Mouse (Mus musculus) midbrain, embryonic 12.5 days (tissue): ENCODE measurements around the gene Dbndd1. TPM values are rescaled to one million over a fixed set of nuclear protein-coding genes. Genes with fewer than 3 reads are reported as not detected.

Experiments
- ATAC-seq: fragments of 200-750 bp; cut with Nextera tagmentation; 2 replicates; pipeline ENCODE4 v1.8.0; 2017; ENCODE audit warnings: low read depth, moderate TSS enrichment, moderate library complexity; ENCODE audit not compliant: low FRiP score
- H3K27ac ChIP-seq: fragments of 300-500 bp; sonication (generic); replicated peaks from 2 replicates; pipeline ENCODE4 v1.5.1; 2016; ENCODE audit warnings: mild to moderate bottlenecking
- H3K27me3 ChIP-seq: fragments of 300-500 bp; sonication (generic); 2 replicates; pipeline ENCODE4 v1.6.1; 2016; ENCODE audit warnings: mild to moderate bottlenecking
- H3K36me3 ChIP-seq: fragments of 300-500 bp; sonication (generic); 2 replicates; pipeline ENCODE4 v1.6.1; 2016
- H3K4me1 ChIP-seq: fragments of 300-500 bp; sonication (generic); 2 replicates; pipeline ENCODE4 v1.6.1; 2016
- H3K4me2 ChIP-seq: fragments of 300-500 bp; sonication (generic); replicated peaks from 2 replicates; pipeline ENCODE4 v1.6.1; 2016; ENCODE audit warnings: mild to moderate bottlenecking, moderate library complexity
- H3K4me3 ChIP-seq: fragments of 300-500 bp; sonication (generic); 2 replicates; pipeline ENCODE4 v1.5.1; 2016; ENCODE audit warnings: mild to moderate bottlenecking
- H3K9ac ChIP-seq: fragments of 300-500 bp; sonication (generic); replicated peaks from 2 replicates; pipeline ENCODE4 v1.6.1; 2016; ENCODE audit warnings: mild to moderate bottlenecking, moderate library complexity
- H3K9me3 ChIP-seq: fragments of 300-500 bp; sonication (generic); 2 replicates; pipeline ENCODE4 v1.6.1; 2016; ENCODE audit warnings: mild to moderate bottlenecking
- WGBS: fragments of 180-500 bp; shearing (Covaris S2); methylation state at CpG from one replicate; pipeline ENCODE4 v1.1.7; 2016; 5-methylcytosine and 5-hydroxymethylcytosine counted together
- polyA plus RNA-seq: library from polyadenylated mRNA; unstranded; fragments of >200 nt; fragmentation: Nextera tagmentation; extraction: Ambion mirVana; gene quantifications from 2 replicates; pipeline ENCODE4 v1.2.1, GENCODE M21; 2016

Dbndd1 gene
- polyA plus RNA-seq, 1 experiment from 2014 or later = 46.4 TPM

DNA sequence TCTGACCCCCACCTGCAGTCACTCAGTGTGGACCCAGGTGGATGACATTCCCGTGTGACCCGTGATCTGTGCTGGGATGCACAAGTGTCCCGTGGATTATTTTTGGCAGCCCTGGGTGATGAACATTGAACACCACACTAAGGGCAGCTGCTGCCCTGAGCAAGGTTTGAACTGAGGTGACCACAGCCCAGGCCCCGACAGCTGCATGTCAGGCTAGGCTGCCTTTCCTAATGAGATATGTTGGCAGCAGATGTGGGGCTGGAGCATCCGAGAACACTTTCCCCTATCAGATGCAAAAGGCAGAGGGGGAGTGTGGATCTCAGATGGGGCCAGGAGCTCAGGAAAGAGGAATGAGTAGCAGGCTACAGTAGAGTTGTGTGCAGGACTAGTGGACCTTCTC lies 4.4 kb downstream of the Dbndd1 start:
- H3K4me1 ChIP-seq = peaks cover 22% of the 10 kb centered on the region
- H3K27me3 ChIP-seq = peaks cover 13% of the 10 kb centered on the region; the same call in 1 of the 2 replicates
- H3K27ac ChIP-seq = no peak overlapping the region
- H3K4me3 ChIP-seq = no peak overlapping the region
- no peak overlapping the region for H3K9ac ChIP-seq
- WGBS = 83% methylated on average over 5 of the region's 5 CpGs
- H3K9me3 ChIP-seq = no peaks in the 10 kb centered on the region
- ATAC-seq = no peak
- H3K36me3 ChIP-seq = peaks cover 49% of the 10 kb centered on the region
- no peak overlapping the region for H3K4me2 ChIP-seq

DNA sequence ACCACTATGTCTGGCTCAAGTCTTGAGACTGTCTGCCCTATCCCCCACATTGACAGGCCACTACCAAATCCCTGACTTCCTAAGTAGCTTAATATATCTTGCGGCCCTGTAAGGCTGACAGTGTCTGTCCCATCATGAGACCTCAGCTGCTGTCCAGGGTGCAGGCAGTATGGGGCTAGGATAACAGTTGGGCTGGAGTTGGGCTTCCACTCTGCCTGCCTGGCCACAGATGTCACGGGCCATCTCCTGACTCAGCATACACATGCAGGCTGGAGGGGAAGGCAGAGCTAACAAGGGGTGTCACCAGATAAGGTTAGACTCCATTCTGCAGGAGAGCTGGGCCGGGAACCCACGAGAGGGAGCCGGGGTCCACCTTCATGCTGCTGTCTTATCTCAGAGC lies 8.1 kb downstream of the Dbndd1 start:
- Histone ChIP-seq H3K4me1 (no peaks in the 10 kb centered on the region), H3K9me3 (0 out of 2 replicates have a peak, but pooled peaks cover 4% of the 10 kb centered on the region), H3K36me3 (peaks cover 86% of the 10 kb centered on the region), H3K4me3 (no peak overlapping the region), H3K27me3 (no peaks in the 10 kb centered on the region), H3K9ac (no peak overlapping the region), H3K4me2 (no peak overlapping the region), H3K27ac (no peak overlapping the region)
- ATAC-seq = no peak
- 97% methylated on average over 5 of the region's 5 CpGs for WGBS

DNA sequence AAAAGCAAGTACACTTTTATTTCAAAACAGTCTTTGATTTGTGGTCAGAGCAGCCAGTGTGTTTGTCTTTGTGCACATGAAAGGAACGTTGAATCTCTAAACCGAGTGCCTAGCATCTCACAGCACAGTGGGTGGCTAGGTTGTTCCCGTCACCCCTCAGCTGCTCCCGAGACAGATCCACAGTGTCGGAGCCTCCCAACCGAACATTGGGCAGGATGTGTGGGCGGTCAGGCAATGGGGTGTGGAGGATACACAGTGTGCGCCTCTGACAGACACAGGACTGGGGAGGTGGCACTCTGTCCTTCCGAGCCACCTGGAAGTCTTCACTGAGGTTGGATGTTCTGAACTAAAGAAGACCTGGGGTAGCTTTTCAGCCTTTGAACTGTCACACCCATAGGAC lies 9.6 kb downstream of the Dbndd1 start:
- WGBS = 88% methylated on average over 9 of the region's 9 CpGs

DNA sequence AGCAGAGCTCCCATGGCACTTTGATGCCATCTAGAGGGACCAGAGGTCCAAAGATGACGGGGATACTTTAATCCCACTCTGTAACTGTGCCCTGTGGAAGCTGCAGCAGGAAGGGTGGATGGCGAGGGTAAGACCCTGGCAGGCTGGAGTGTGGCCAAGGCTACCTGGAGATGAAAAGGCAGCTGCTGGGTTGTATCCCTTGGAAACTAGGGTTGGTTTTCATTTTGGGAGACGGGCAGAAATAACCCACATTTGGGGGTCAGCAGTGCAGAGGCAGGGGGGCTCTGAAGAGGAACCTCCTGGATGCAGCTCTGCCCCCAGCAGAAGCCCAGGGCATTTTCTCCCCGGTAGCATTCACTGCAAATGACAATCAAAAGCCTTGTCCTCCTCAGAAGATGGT lies 10.0 kb downstream of the Dbndd1 start:
- Histone ChIP-seq H3K9me3 (0 out of 2 replicates have a peak, but pooled peaks cover 4% of the 10 kb centered on the region), H3K36me3 (peaks cover 99% of the 10 kb centered on the region), H3K27me3 (no peaks in the 10 kb centered on the region), H3K4me2 (no peak overlapping the region), H3K4me3 (no peak overlapping the region), H3K27ac (no peak overlapping the region), H3K9ac (no peak overlapping the region), H3K4me1 (no peaks in the 10 kb centered on the region)
- 84% methylated on average over 4 of the region's 4 CpGs for WGBS
- no peak for ATAC-seq

More for the DNA sequence above, 9.6 kb downstream of the Dbndd1 start:
- Histone ChIP-seq H3K36me3 (peaks cover 99% of the 10 kb centered on the region), H3K9me3 (0 out of 2 replicates have a peak, but pooled peaks cover 4% of the 10 kb centered on the region), H3K4me3 (no peak overlapping the region), H3K9ac (no peak overlapping the region), H3K27me3 (no peaks in the 10 kb centered on the region), H3K4me2 (no peak overlapping the region), H3K27ac (no peak overlapping the region), H3K4me1 (no peaks in the 10 kb centered on the region)
- no peak for ATAC-seq

DNA sequence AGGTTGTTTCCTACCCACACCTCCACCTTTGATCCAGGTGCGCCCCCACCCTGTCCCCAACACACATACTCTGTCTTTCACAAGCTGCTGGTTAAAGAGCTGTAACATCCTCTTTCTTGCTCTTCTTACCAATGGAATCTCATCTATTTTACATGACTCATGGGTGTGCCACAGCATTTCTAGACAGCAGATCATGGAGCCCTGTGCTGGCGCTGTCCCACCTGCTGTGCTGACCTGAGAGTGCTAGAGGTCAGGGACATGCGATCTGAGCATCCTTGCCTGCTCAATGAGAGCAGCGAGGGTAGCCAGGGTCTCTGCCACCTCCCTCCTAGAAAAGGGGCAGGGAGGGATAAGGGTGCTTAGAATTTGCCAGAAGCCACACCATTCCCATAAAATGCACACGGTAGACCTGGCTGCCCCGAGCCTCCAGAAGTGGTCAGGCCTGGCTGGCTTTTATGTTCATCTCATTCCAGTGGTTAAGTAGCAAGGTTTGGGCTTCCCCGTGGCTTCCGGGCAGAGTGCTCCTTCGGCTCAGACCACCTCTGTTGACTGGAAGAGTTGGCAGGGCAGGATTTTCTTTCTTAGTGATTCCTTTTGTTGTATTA lies 10.6 kb downstream of the Dbndd1 start:
- Histone ChIP-seq H3K4me2 (no peak overlapping the region), H3K27me3 (no peaks in the 10 kb centered on the region), H3K27ac (no peak overlapping the region), H3K4me3 (no peak overlapping the region), H3K4me1 (no peaks in the 10 kb centered on the region), H3K9ac (no peak overlapping the region), H3K9me3 (0 out of 2 replicates have a peak, but pooled peaks cover 4% of the 10 kb centered on the region), H3K36me3 (peaks cover 100% of the 10 kb centered on the region)
- 89% methylated on average over 9 of the region's 9 CpGs for WGBS
- no peak for ATAC-seq

DNA sequence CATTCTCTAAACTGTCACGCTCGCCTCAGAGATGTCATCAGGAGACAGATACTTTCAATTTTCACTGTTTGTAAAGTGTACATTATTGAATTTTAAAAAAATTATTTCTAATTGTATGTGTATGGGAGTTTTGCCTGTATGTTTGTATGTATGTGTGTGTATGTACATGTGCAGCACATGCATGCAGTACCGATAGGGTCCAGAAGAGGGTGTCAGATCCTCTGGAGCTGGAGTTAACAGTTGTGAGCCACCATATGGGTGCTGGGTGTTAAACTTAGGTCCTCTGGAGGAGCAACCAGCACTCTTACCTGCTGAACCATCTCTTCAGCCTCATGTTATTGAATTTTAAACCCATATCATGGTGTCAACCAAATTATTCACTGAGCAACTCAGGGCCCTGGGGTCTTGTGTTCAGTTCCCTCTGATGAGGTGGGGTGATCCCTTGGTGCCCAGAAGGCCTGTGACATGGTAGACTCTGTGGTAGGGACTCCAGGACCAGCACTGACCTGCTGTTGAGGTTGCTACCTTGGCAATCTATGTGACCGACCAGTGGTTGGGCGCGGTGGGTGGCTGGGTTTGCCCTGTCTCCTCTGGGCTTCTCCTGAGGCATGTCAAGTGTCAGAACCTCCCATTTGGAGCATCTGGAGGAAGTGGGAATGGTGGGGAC lies 11.3 kb downstream of the Dbndd1 start:
- H3K36me3 ChIP-seq = peaks cover 100% of the 10 kb centered on the region

DNA sequence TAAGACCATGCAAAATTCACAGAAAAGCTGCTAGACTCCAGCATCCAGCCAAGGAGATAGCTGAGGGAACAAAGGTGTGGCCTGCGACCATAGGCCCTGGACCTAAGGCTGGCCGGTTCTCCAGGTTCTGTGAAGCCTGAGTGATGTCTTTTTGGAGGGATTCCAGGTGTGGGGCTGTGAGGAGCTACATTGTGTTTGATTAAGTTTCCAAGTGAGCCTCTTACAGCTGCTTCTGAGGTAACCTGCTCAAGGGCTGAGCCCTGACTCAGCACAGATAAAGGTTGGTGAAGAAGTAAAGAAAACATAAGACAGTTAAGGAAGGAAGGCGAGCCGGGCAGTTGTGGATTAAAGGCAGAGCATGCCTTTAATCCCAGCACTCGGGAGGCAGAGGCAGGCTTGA lies 13.1 kb downstream of the Dbndd1 start:
- Histone ChIP-seq H3K4me1 (no peaks in the 10 kb centered on the region), H3K4me2 (no peak overlapping the region), H3K9ac (no peak overlapping the region), H3K27me3 (no peaks in the 10 kb centered on the region), H3K4me3 (no peak overlapping the region), H3K27ac (no peak overlapping the region), H3K36me3 (peaks cover 96% of the 10 kb centered on the region), H3K9me3 (0 out of 2 replicates have a peak, but pooled peaks cover 4% of the 10 kb centered on the region)
- ATAC-seq = no peak
- 97% methylated on average over 5 of the region's 5 CpGs for WGBS

More for the DNA sequence above, 11.3 kb downstream of the Dbndd1 start:
- H3K27me3 ChIP-seq = no peaks in the 10 kb centered on the region
- no peaks in the 10 kb centered on the region for H3K4me1 ChIP-seq
- WGBS = 96% methylated on average over 6 of the region's 6 CpGs
- no peak overlapping the region for H3K27ac ChIP-seq
- H3K4me3 ChIP-seq = no peak overlapping the region
- ATAC-seq = no peak
- no peak overlapping the region for H3K4me2 ChIP-seq
- no peak overlapping the region for H3K9ac ChIP-seq
- 0 out of 2 replicates have a peak, but pooled peaks cover 4% of the 10 kb centered on the region for H3K9me3 ChIP-seq

DNA sequence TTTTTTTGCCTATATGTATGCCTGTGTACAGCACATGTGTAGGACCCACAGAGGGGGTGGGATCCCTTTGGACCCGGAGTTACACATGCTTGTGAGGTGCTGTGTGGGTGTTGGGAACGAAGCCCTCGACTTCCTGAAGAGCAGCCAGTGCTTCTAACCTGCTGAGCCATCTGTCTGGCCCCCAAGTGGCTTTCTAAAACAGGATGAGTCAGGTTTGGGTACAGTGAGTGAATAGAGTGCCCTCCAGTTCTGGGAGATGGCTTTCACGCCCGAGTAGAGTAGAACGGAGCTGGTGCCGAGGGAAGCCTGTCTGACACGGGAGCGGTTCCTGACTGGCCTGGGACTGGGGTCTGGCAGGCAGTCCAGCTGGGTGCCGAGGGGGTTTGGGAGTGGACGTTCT lies 15.7 kb downstream of the Dbndd1 start:
- Histone ChIP-seq H3K4me2 (no peak overlapping the region), H3K36me3 (peaks cover 96% of the 10 kb centered on the region), H3K27me3 (no peaks in the 10 kb centered on the region), H3K9ac (no peak overlapping the region), H3K27ac (no peak overlapping the region), H3K9me3 (0 out of 2 replicates have a peak, but pooled peaks cover 4% of the 10 kb centered on the region), H3K4me1 (no peaks in the 10 kb centered on the region), H3K4me3 (no peak overlapping the region)
- ATAC-seq = no peak
- 96% methylated on average over 11 of the region's 11 CpGs for WGBS

DNA sequence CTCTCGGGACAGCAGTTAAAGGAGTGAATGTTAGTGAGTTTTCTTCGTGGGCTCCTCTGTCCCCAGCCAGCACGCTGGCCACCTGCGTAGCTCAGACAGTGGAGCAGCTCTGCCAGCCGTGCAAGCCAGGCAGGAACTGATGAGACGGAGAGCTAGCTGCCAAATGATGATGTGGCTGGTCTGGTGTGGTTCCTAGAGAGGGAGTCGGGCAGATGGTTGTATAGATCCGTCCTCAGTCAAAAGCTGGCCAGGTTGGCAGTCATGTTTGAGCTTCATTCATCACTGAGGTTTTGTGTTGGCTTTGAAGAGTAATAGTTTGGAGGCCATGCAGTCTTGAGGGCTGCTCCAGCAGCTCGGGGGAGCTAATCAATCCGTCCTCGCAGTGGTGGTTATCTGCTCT lies 16.3 kb downstream of the Dbndd1 start:
- Histone ChIP-seq H3K36me3 (peaks cover 96% of the 10 kb centered on the region), H3K4me2 (no peak overlapping the region), H3K27ac (no peak overlapping the region), H3K4me3 (no peak overlapping the region), H3K4me1 (no peaks in the 10 kb centered on the region), H3K9ac (no peak overlapping the region), H3K9me3 (0 out of 2 replicates have a peak, but pooled peaks cover 4% of the 10 kb centered on the region), H3K27me3 (no peaks in the 10 kb centered on the region)
- ATAC-seq = no peak
- WGBS = 90% methylated on average over 11 of the region's 11 CpGs

DNA sequence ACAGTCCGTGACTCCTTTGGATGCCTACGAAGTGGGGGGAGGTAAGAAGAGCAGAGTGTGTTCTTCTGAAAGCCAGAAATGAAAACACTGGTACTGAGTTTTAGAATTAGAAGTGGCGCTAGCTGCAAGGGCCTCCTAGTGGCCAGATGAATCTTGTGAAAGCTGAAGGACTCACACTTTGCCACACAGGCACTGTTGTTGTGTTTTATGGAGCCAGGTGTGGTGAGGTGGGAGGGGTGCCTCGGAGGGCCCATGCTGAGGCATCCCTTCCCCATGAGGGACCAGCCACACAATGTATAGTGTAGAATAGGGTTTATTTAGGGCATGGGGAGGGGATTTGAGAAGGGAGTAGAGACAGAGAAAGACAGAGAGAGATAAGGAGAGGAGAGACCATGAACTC lies 17.6 kb downstream of the Dbndd1 start:
- Histone ChIP-seq H3K27ac (no peak overlapping the region), H3K36me3 (peaks cover 96% of the 10 kb centered on the region), H3K9me3 (no peaks in the 10 kb centered on the region), H3K4me1 (no peaks in the 10 kb centered on the region), H3K4me2 (no peak overlapping the region), H3K9ac (no peak overlapping the region), H3K27me3 (no peaks in the 10 kb centered on the region), H3K4me3 (no peak overlapping the region)
- WGBS = 84% methylated on average over 4 of the region's 4 CpGs
- ATAC-seq = no peak

DNA sequence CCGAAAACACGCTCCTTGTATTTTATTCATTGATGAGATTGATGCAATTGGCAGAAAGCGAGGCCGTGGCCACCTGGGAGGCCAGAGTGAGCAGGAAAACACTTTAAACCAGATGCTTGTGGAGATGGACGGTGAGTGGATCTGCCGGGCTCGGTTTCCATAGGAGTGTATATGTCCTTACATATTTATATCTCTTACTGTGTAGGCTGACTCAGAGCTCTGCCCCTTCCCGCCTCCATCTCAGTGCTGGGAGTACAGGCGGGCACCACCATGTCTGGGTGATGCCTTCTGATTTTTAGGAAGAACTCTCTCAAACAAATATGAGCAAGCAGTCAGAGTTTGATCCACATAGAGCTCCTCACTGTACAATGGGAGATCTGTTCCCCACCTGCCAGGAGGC lies 22.4 kb downstream of the Dbndd1 start:
- no peaks in the 10 kb centered on the region for H3K4me1 ChIP-seq
- peaks cover 96% of the 10 kb centered on the region for H3K36me3 ChIP-seq
- no peaks in the 10 kb centered on the region for H3K9me3 ChIP-seq
- H3K4me2 ChIP-seq = no peak overlapping the region
- 95% methylated on average over 9 of the region's 9 CpGs for WGBS
- H3K9ac ChIP-seq = no peak overlapping the region
- ATAC-seq = no peak
- no peak overlapping the region for H3K27ac ChIP-seq
- no peaks in the 10 kb centered on the region for H3K27me3 ChIP-seq
- H3K4me3 ChIP-seq = no peak overlapping the region

DNA sequence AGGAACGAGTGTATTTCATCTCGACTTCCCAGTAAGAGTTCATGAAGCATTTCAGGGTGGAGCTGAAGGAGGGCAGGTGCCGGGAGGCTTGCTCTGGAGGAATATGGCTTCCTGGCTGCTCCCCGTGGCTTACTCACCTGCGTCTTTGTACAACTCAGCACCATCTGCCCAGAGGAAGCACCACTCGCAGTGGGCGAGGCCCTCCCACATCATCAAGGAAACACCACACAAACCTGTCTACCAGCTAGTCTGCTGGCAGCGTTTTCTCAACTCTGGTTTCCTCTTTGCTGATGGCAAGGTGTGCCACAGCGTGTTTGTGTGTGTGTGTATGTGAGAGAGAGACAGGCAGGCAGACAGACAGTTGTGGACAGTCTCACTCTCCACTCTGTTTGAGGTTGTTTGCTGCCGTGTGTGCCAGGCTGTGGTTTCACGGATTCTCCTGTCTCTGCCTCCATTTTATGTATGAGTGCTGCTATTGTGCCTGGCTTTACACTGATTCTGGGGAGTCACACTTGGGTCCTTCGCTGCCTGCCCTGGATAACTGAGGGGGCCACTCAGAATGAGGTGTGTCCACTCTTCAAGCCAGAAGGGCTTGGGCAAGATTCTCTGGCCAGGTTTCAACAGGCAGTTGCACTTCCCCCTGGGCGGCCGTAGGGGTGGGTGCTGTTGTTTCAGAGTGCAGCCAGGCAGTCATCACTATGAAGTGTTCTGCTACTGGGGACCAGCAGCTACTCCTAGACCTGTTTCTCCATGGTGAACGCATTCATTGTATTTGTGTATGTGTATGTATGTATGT lies 23.8 kb downstream of the Dbndd1 start:
- Histone ChIP-seq H3K27me3 (no peaks in the 10 kb centered on the region), H3K4me2 (no peak overlapping the region), H3K36me3 (peaks cover 97% of the 10 kb centered on the region), H3K4me1 (no peaks in the 10 kb centered on the region), H3K4me3 (no peak overlapping the region), H3K9ac (no peak overlapping the region), H3K27ac (no peak overlapping the region), H3K9me3 (no peaks in the 10 kb centered on the region)
- WGBS = 92% methylated on average over 15 of the region's 15 CpGs
- ATAC-seq = no peak
